40 mouse cellular contexts compared by ENCODE assay signal in the genomic region with DNA sequence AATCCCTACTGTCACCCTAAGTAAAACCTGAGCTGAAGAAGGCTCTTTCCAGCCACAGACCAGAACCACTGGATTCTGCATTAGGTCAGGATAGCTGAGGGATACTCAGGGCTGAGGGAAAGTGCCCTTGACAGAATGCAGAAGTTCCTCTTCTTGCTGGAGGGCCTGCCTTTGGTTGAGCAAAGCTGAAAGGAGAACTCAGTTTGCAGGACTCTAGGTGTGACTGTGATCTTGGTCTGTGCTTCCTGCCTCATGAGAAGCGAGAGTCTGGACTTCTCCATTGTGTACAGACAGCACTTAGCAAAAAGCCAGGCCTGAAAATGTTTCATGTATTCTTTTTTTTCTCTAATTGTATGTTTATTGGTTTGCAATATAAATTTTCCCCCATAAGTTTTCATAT. TPM values are rescaled to one million over a fixed set of nuclear protein-coding genes. Genes with fewer than 3 reads are reported as not detected.
DNase-seq lines count a peak whose midpoint lies in the region; ATAC-seq lines count a peak whose summit lies in the region.
"Had no signal": no experiment of that assay in that cellular context is flagged by ENCODE, and none has a peak within 500 bp of the region (broad histone marks: within the 10 kb centered on the region; RNA-seq: fewer than 3 reads in every experiment).

No protein-coding gene starts in this region.

- 90% methylated on average over 1 of the region's 1 CpGs for WGBS in heart, embryonic 12.5 days

- no peak overlapping the region for H3K4me2 ChIP-seq in heart, embryonic 12.5 days
- H3K4me2 ChIP-seq: embryonic facial prominence, embryonic 13.5 days; heart, embryonic 13.5 days; intestine, embryonic 15.5 days; limb, embryonic 13.5 days; liver, embryonic 11.5 days; lung, embryonic 15.5 days; midbrain, embryonic 12.5 days; neural tube, embryonic 13.5 days had no signal

- ATAC-seq in hematopoietic stem cell, adult 5-6 weeks (replicated peaks in 1 of 2; ENCODE audit: insufficient read depth in 1 of 2, low FRiP score in 2 of 2, low TSS enrichment in 1 of 2, low read depth in 1 of 2, poor library complexity in 2 of 2, severe bottlenecking in 2 of 2): peak; percentile 95 to 99
- ATAC-seq in heart, embryonic 12.5 days (ENCODE audit: insufficient number of reproducible peaks, low FRiP score): no peak
- ATAC-seq: activated CD4-positive, CD25-positive, alpha-beta regulatory T cell, adult 4 months; forebrain, postnatal 0 days; hindbrain, postnatal 0 days; intestine, embryonic 15.5 days had no signal

- no peaks in the 10 kb centered on the region for H3K36me3 ChIP-seq in splenic B cell, adult 2 months (ENCODE audit: control insufficient read depth, insufficient read depth, low read length, poor library complexity, severe bottlenecking)
- no peaks in the 10 kb centered on the region for H3K36me3 ChIP-seq in heart, embryonic 12.5 days
- H3K36me3 ChIP-seq: embryonic facial prominence, embryonic 13.5 days; heart, embryonic 13.5 days; intestine, embryonic 15.5 days; limb, embryonic 13.5 days; lung, embryonic 15.5 days; midbrain, embryonic 12.5 days; neural tube, embryonic 13.5 days had no signal

- no peak overlapping the region for H3K4me3 ChIP-seq in heart, embryonic 12.5 days
- H3K4me3 ChIP-seq: embryonic facial prominence, embryonic 13.5 days; erythroblast, embryonic 14.5 days; heart, embryonic 13.5 days; intestine, embryonic 15.5 days; limb, embryonic 13.5 days; lung, embryonic 15.5 days; megakaryocyte, embryonic 14.5 days; midbrain, embryonic 12.5 days; neural tube, embryonic 13.5 days had no signal

- no peaks in the 10 kb centered on the region for H3K27me3 ChIP-seq in splenic B cell, adult 2 months (ENCODE audit: control insufficient read depth, insufficient read depth, low read length, poor library complexity, severe bottlenecking)
- H3K27me3 ChIP-seq in heart, embryonic 12.5 days (replicated peaks): no peaks in the 10 kb centered on the region
- H3K27me3 ChIP-seq: embryonic facial prominence, embryonic 13.5 days; heart, embryonic 13.5 days; intestine, embryonic 15.5 days; limb, embryonic 13.5 days; lung, embryonic 15.5 days; megakaryocyte, embryonic 14.5 days; midbrain, embryonic 12.5 days; neural tube, embryonic 13.5 days had no signal

- H3K27ac ChIP-seq in heart, embryonic 12.5 days (ENCODE audit: poor library complexity, severe bottlenecking): no peak overlapping the region
- H3K27ac ChIP-seq: embryonic facial prominence, embryonic 13.5 days; heart, embryonic 13.5 days; hindbrain, postnatal 0 days; intestine, embryonic 15.5 days; limb, embryonic 13.5 days; lung, embryonic 15.5 days; midbrain, embryonic 12.5 days; neural tube, embryonic 13.5 days had no signal

- no peak overlapping the region for H3K9ac ChIP-seq in heart, embryonic 12.5 days
- H3K9ac ChIP-seq: embryonic facial prominence, embryonic 13.5 days; forebrain, postnatal 0 days; heart, embryonic 13.5 days; intestine, embryonic 15.5 days; limb, embryonic 13.5 days; lung, embryonic 15.5 days; midbrain, embryonic 12.5 days; neural tube, embryonic 13.5 days had no signal

- H3K4me1 ChIP-seq in heart, embryonic 12.5 days (replicated peaks): no peaks in the 10 kb centered on the region
- H3K4me1 ChIP-seq: embryonic facial prominence, embryonic 13.5 days; intestine, embryonic 15.5 days; lung, embryonic 15.5 days; megakaryocyte, embryonic 14.5 days; midbrain, embryonic 12.5 days; neural tube, embryonic 13.5 days had no signal

- DNase-seq in layer of hippocampus, adult 9-11 months: peak; percentile 38
- no peak for DNase-seq in layer of hippocampus, postnatal 25 days (ENCODE audit: extremely low spot score in 1 of 2, low spot score in 1 of 2)
- peak; percentile 36 for DNase-seq in brain, adult 2 months (ENCODE audit: low read depth, low spot score)
- peak; percentile 37 for DNase-seq in splenic B cell, adult 2 months (ENCODE audit: low read depth, low spot score)
- no peak for DNase-seq in frontal cortex, adult 2 months (ENCODE audit: extremely low spot score in 1 of 2, low spot score in 1 of 2)
- DNase-seq: adrenal gland, adult 2 months; cerebellum, adult 11 months; cerebellum, adult 9-11 months; forebrain, postnatal 0 days; gastrocnemius, postnatal 14 days; heart, adult 18-20 months; heart, postnatal 14 days; kidney, adult 9 months; kidney, postnatal 10 days; retina, postnatal 1 day; right cerebral cortex, postnatal 14 days had no signal

- no peaks in the 10 kb centered on the region for H3K9me3 ChIP-seq in heart, embryonic 12.5 days (replicated peaks)
- H3K9me3 ChIP-seq: embryonic facial prominence, embryonic 13.5 days; heart, embryonic 13.5 days; intestine, embryonic 15.5 days; limb, embryonic 13.5 days; lung, embryonic 15.5 days; megakaryocyte, embryonic 14.5 days; midbrain, embryonic 12.5 days; neural tube, embryonic 13.5 days had no signal

RNA-seq across cellular contexts. Expression of a gene that starts 14.9 kb away (rescaled TPM):
- 10 to 100 TPM; 12.8 to 13.6 TPM for total RNA-seq in layer of hippocampus, postnatal 25 days (2021)
- 0.31 TPM in 1 of 2 replicates, not detected in the other for total RNA-seq in hematopoietic stem cell, adult 5-6 weeks (2017)
- polyA plus RNA-seq in heart, embryonic 12.5 days (2016; fragmentation: Nextera tagmentation; extraction: Ambion mirVana): 5.4 TPM in 2 replicates
- 15.1 and 17.1 TPM in 2 replicates for polyA plus RNA-seq in frontal cortex, adult 2 months (2012; rRNA removed)
- polyA plus RNA-seq: activated CD4-positive, CD25-positive, alpha-beta regulatory T cell, adult 4 months had no signal

RNA-seq across cellular contexts. Expression of a gene that starts 34.1 kb away (rescaled TPM):
- total RNA-seq in layer of hippocampus, postnatal 25 days (2021): 1 to 10 TPM; 7.7 TPM
- 23.1 and 26.6 TPM in 2 replicates for total RNA-seq in hematopoietic stem cell, adult 5-6 weeks (2017)
- polyA plus RNA-seq in heart, embryonic 12.5 days (2016; fragmentation: Nextera tagmentation; extraction: Ambion mirVana): 0.56 and 0.85 TPM in 2 replicates
- 6.4 and 7.3 TPM in 2 replicates for polyA plus RNA-seq in frontal cortex, adult 2 months (2012; rRNA removed)
- polyA plus RNA-seq: erythroblast, embryonic 14.5 days had no signal

RNA-seq across cellular contexts. Expression of a gene that starts 43.7 kb away (rescaled TPM):
- total RNA-seq in layer of hippocampus, postnatal 25 days (2021): 10 to 100 TPM in 1 of 2 experiments, 1 to 10 TPM in 1; 9.8 to 12.5 TPM
- total RNA-seq in hematopoietic stem cell, adult 5-6 weeks (2017): 2.1 and 7.0 TPM in 2 replicates
- 2.2 and 3.8 TPM in 2 replicates for polyA plus RNA-seq in heart, embryonic 12.5 days (2016; fragmentation: Nextera tagmentation; extraction: Ambion mirVana)
- 8.5 and 12.3 TPM in 2 replicates for polyA plus RNA-seq in frontal cortex, adult 2 months (2012; rRNA removed)
- polyA plus RNA-seq: erythroblast, embryonic 14.5 days had no signal

RNA-seq across cellular contexts. Expression of a gene that starts 58.9 kb away (rescaled TPM):
- not detected for total RNA-seq in layer of hippocampus, postnatal 25 days (2021)
- not detected in 2 replicates for total RNA-seq in hematopoietic stem cell, adult 5-6 weeks (2017)
- not detected in 2 replicates for polyA plus RNA-seq in heart, embryonic 12.5 days (2016; fragmentation: Nextera tagmentation; extraction: Ambion mirVana)
- polyA plus RNA-seq in frontal cortex, adult 2 months (2012; rRNA removed): not detected in 2 replicates
- total RNA-seq: ES-E14; forebrain, postnatal 0 days; gastrocnemius, postnatal 14 days; heart, adult 18-20 months; heart, postnatal 14 days; hindbrain, postnatal 0 days; layer of hippocampus, postnatal 14 days; left cerebral cortex, postnatal 36 days; midbrain, postnatal 0 days had no signal
- polyA plus RNA-seq: activated CD4-positive, CD25-positive, alpha-beta regulatory T cell, adult 4 months; adrenal gland, adult 2 months; embryonic facial prominence, embryonic 13.5 days; erythroblast, embryonic 14.5 days; forebrain, embryonic 11.5 days; hindbrain, embryonic 11.5 days; hindbrain, postnatal 0 days; large intestine, adult 2 months; limb, embryonic 13.5 days; lung, embryonic 15.5 days; midbrain, embryonic 12.5 days; midbrain, postnatal 0 days; neural tube, embryonic 13.5 days; small intestine, adult 2 months; stomach, embryonic 14.5 days; thymus, postnatal 0 days had no signal

Comparison
In these comparisons a context has a peak if more than half of its experiments do, and no peak if none do; other contexts are left out.
1. DNase-seq: peak in layer of hippocampus, adult 9-11 months (single experiment), brain, adult 2 months (single experiment) and splenic B cell, adult 2 months (single experiment); none in layer of hippocampus, postnatal 25 days (0 of 2) and frontal cortex, adult 2 months (0 of 2).
2. RNA of a gene that starts 14.9 kb away (total RNA-seq): 12.8 to 13.6 TPM in layer of hippocampus, postnatal 25 days; 0.31 TPM in hematopoietic stem cell, adult 5-6 weeks; every median in the first group is over 10 times any median in the second.